Mouse (Mus musculus) cortical plate, adult 2 months (tissue): ENCODE measurements around the gene Dpagt1.

Source experiments
- CTCF ChIP-seq: fragments of 200-500 bp; IDR thresholded peaks from 2 replicates; pipeline ENCODE4 v1.5.1; 2011; ENCODE audit warnings: mild to moderate bottlenecking, control low read depth, low read length; ENCODE audit not compliant: insufficient read depth; ENCODE audit errors: extremely low read depth
- POLR2A ChIP-seq: fragments of 200-500 bp; IDR thresholded peaks from 2 replicates; pipeline ENCODE4 v1.6.1; 2011; ENCODE audit warnings: mild to moderate bottlenecking, low read length, control low read depth; ENCODE audit not compliant: insufficient read depth; ENCODE audit errors: extremely low read depth

DNA sequence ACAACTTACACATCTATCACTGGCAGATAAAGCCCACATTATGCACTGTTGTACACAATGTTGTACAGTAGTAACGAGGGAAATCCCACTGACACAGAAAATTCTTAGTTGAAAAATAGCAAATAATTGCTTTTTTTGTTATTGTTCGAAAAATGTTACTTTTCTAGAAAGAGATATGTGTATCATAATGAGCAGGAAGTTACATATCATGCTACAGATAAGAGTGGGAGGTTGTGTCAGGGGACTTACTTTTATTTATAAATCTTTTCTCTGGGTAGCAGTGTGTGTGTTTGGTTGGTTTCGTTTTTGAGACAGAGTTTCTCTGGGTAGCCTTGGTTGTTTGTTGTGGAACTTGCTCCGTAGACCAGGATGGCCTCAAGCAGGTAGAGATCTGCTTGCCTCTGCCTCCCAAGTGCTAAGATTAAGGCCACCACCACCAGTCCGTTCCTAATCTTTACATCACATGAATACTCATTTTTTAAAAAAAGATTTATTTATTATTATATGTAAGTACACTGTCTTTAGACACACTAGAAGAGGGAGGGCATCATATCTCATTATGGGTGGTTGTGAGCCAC, 52.4 kb downstream of the Dpagt1 start:
- TF ChIP-seq CTCF, result no peak
- TF ChIP-seq POLR2A, result no peak
